Mouse (Mus musculus): ENCODE measurements at regions not wholly inside any gene's neighbourhood (a gene's known extent, or its start where the extent isn't known, plus 50 kb on each side); places are given as distances from the start of the nearest gene placed in this dataset.

- DNase-seq = no peak
These were observed 556.2 kb downstream of the Epha4 start for GRCm38 (mm10) chr1:76958706-76959105.

DNA sequence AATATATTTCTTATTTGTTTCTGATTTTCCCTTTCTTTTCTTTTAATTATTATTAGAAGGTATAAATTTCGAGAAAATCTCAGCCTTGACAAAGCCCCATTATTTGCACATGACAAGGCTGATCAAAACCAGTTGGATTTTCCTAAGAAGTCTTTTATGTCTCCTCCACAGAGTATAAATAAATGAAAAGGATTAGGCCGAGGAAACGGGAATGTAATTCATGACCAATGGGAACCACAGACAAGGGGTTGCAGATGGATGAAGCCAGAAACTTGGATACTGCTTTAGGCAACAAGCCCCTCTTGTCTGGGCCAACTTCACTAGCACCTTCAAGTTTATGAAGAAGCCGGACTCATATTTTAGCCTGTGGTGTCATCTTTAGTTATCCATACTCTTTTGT is 542.4 kb downstream of the Epha4 start:
- DNase-seq = no peak

DNA sequence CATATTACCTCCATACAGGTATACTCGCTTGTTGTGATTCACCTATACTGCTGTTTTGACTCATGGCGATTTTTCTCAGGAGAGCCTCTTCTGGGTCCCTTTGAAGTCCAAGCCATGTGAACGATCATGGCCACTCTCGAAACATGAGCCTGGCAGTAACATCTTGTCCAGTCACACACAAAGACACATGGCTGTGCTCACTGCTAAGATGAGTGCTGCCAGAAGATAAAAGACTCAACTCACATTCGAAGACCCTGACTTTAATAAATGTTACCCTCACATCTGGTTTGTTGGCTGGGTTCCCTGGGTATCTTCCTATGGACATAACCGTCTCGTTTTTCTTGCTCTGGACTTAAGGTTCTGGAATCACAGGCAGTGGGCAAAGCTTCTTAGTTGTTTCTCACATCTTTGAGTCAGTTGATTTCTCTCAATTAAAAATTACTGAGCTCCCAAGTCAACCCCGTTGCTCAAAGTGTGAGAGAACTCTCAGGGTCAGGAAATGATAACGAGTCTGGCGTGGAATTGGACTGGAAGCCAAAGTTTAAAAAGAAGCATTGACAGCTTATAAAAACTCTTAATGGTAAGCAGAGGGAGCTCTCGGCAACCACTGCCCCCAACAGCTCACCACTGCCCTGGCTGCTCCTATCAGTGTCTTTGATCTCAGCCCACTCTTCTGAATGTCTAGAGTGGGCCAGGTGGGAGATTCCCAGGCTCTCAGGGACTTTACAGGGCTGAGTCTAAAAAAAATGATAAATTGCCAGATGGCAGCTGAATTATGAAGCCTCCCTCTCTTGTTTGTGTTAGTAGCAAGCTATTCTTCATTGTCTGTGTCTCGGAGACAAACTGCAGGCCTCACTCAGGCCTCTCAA is 539.6 kb downstream of the Epha4 start:
- no peak for DNase-seq

DNA sequence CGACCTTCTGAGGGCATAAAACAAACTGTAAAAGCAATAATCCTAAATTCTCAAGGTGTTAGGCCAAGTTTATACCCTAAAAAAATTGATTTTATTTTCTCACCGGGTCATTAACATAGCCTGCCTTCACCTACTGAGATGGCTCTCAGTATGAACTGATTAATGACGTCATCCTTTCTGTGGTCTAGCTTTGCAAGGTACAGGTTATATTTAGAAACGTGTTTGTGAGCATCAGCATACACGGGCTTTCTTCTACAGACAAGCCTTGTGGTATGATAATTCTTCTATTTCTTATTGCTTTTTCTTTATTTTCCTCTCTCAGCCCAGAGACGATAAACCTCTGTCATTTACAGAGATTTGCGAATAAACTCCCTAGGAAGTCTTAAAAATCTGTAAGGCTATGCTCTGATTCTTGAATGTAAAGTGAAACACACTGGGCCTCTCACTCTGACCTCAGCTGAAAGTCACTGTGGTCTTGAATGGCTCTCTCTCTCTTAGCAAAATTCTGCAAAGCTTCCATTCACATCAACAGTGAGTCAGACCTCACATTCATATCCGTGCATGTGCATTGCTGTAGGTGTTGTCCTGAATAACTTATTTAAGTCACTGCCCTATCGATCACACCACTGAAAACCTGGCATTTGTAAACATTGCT is 534.3 kb downstream of the Epha4 start:
- DNase-seq = no peak

- DNase-seq = no peak
These were observed 521.1 kb downstream of the Epha4 start for GRCm38 (mm10) chr1:76993776-76994175.

GRCm38 (mm10) chr1:77008001-77008400 is 506.9 kb downstream of the Epha4 start:
- DNase-seq = no peak

DNA sequence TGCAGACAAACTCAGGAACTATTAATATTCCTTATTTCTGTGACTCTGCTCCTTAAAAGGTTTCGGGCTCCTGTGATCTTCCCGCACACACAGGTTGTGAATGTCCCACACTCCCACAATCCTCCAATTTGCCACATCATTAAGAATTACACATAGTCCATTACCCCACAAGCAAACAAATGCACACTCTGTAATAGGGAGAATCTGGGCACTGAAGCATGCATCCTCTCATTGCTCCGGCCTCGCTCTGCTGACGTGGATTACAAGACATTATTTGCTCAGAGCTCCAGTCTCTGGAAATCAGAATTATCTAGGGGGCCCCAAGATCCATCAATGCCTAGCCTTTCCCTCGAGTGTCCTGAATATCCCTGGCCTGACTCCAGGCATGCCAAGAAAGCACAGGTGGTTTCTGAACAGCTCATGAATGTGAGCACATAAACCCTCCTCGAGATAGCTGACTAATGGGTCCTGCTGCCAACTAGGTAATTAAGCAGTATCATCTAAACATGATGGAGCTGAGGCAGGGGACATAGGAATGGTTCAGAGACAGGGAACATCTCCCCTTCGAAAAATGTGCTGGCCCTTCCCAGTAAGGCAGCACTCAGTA is 504.2 kb downstream of the Epha4 start:
- no peak for DNase-seq

- DNase-seq = no peak
These were observed 487.2 kb downstream of the Epha4 start for GRCm38 (mm10) chr1:77027656-77028055.

- no peak for DNase-seq
These were observed 486.7 kb downstream of the Epha4 start for GRCm38 (mm10) chr1:77028216-77028615.

DNA sequence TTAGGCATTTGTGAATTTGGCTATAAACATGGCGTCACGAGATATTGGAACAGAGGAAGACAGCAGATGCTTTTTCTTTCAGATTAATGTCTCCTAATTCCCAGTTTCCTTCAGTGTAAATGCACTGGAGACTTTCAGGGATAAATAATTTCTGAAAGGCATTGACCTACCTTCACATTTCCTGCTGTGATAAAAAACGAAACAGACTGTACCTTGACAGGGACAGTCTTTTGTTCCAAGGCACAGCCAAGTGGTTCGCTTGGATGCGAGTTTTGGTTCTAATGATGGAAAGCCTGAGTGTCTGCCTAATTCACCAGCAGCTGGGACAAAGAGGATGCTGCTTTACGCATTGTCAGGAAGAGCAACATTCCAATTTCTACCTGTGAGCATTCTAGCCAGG is 485.8 kb downstream of the Epha4 start:
- DNase-seq = no peak

DNA sequence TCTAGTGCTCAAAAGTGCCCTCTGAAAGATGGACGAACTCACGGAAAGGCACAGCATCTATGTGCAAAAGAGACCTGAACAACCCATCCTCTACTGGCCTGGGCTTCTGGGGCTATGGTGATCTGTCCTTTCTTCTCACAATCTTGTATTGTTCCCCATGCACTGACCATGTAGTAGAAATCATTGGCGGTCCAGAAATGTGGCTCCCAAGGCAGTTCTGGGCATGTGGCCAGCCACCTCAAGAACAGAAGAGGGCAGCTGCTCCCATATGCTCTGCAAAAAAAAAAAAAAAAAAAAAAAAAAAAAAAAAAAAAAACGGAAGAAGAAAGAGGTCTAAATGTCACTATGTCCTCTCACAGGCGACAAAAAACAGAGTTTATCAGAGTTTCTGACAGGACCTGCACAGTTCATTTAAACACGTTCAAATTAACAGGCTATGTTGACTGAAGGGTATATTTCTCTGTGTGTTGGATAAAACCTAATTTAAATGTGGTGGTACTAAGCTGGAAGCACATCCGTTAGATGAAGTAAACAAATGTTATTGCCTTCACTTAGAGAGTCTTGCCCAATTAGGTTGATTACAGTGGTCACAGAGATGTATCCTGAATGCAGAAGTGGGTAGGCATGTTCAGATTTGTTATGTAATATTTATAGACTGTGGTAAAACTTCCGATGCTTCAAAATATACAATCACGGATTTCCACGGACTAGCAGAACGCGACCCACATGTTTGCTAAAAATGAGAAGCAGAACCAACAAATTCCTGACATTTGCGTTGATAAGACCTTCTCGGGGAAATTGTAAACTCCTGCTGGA is 470.9 kb downstream of the Epha4 start:
- DNase-seq = no peak

GRCm38 (mm10) chr1:77048720-77049406 is 466.0 kb downstream of the Epha4 start:
- DNase-seq = no peak

DNA sequence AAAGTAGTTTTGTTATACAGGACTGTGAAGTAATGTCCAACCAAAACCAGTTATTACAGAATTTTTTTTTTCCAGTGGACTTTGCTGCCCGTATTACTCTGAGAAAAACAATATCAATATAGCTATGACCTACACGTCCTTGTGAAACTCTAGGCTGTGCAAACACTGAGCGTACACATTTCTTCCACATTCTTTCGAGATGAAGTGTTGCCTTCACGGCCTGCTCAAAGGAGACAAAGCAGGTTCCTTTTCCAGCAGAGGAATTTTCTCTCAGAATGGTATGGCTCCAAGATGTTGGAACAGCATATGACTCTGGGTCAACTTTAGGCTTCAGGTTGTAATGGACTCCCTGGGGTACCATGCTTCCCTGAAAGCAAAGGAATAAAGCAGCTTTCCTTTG is 463.6 kb downstream of the Epha4 start:
- no peak for DNase-seq

DNA sequence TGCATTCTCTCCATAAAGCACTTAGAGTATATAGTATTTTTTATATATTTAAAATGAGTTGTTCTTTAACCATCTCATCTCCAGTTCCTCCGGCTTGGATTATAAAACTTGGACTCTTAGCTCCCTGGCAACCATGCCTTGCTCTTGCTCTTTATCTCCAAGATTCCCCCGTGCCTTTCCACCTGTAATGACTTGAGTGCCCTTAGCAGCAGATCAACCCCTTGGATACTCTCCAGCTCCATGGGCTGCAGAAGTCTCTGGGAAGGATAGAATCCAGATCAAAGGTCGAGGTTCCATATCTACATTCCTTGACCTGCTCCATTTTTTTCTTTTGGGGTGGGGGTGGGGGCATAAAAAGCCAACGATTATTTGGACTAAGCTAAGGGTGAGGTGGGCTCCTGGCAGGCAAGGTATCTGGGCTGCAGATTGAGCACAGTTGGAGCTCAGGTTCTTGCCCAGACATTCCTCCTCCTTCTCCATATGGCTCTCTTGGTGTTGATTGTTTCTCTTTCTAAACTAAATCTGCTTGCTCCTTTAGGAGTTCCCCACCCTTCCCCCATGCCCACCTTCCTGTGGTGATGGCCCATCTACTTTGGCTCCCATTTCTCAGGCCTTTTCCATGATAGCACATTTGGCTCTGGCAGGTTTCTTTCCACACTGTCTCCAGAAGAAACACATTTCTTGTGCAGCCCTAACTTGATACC is 460.9 kb downstream of the Epha4 start:
- no peak for DNase-seq

DNA sequence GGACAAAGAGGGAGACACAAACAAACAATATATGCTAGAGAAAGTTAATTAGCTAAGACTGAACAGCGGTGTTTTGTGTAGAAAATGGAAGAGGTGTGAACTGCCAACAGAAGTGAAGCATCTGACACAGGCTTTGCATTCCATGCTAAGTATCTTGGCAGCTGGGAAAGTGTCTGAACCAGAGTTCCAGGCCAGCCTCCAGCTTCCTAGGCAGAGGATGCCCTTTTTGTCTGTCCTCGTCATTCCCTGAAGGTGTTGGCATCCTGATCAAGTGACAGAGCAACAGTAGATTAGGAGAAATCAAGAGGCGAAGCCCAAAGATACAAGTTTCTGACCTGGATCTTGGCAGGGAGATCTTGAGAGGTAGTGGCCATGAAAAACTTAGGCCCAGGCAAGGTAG is 452.4 kb downstream of the Epha4 start:
- no peak for DNase-seq

- no peak for DNase-seq
These were observed 441.8 kb downstream of the Epha4 start for GRCm38 (mm10) chr1:77073071-77073470.

GRCm38 (mm10) chr1:77074926-77075885 is 439.7 kb downstream of the Epha4 start:
- no peak for DNase-seq

GRCm38 (mm10) chr1:77080767-77081166 is 434.1 kb downstream of the Epha4 start:
- DNase-seq = no peak

GRCm38 (mm10) chr1:77081660-77082059 is 433.2 kb downstream of the Epha4 start:
- no peak for DNase-seq

DNA sequence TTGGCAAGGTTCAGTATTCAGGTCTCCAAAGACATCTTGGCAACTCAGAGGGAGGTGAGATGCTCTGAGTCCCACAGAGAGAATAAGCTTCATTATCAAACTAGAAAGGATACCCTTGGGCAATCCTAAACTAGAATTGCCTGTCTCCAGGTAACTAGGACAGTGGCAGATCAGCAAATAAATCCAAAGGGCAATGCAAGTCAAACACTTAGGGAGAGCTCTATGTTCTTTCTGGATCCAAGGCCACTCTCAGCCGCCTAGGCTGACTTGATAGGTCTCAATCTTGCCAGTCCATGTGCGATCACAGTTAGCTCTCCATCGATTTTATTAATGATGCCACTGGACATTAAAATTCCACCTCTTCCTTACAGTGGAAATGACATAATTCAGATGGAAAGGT is 432.5 kb downstream of the Epha4 start:
- DNase-seq = no peak

- DNase-seq = no peak
These were observed 421.3 kb downstream of the Epha4 start for GRCm38 (mm10) chr1:77093551-77093950.

Measured in thymus, postnatal 4 days (tissue).